Mouse (Mus musculus) mouse embryonic stem cell (cell line): ENCODE data around the gene Smyd3.

Experiments used
- in situ Hi-C, 2 experiments: fragments of 300-500 bp; cut with MboI; formaldehyde crosslinking; loops; 1 replicate in 1 of 2; 3 replicates in 1 of 2; pipeline ENCODE4 v1.14.3; 2019 to 2020; ENCODE audit warnings: low sequenced_read_pairs in 2 of 2, low pct_unique_long_range_greater_than_20kb in 1 of 2, mixed read lengths in 1 of 2; ENCODE audit not compliant: unreplicated experiment in 1 of 2

The Smyd3 gene

DNA sequence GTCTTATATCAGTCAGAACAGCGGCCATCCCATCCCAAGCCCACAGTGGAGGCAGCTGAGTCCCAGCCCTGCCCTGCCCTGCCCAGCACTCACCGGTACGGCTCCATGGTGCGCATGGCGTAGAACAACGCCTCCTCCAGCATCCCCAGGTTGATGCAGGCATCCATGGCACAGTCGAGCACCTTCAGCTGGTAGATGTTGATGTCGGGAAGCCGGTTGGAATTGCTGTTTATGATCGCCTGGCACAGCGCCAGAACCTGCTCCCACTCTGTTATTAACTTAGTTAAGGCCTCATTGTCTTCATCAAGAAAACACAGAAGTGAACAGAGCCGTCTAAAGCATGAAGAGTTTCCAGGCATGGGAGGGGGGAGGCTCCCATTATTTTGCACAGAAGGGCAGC is 474.2 kb downstream of the Smyd3 start:
- in situ Hi-C loops, result no loop called here

DNA sequence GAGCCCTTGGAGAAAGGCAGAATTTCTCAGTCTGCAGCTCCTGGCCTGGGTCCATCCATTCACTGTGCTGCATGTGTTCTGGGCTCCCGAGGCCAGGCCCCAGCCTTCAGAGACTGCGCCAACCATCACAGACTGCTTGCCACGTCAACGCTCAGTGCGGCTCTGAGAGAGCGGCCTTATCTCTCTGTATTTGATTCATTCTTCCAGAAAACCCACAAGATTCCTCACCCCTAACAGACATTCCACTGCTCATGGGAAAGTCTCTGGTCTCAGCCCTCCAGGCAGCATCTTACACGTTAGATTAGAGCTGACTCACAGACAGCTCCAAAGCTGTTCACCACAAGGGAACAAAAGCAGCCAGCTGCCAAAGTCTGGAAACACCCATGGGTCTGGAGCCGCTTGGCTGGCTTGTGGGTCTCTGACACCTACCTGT is 475.9 kb downstream of the Smyd3 start:
- in situ Hi-C loops, result no loop called here

DNA sequence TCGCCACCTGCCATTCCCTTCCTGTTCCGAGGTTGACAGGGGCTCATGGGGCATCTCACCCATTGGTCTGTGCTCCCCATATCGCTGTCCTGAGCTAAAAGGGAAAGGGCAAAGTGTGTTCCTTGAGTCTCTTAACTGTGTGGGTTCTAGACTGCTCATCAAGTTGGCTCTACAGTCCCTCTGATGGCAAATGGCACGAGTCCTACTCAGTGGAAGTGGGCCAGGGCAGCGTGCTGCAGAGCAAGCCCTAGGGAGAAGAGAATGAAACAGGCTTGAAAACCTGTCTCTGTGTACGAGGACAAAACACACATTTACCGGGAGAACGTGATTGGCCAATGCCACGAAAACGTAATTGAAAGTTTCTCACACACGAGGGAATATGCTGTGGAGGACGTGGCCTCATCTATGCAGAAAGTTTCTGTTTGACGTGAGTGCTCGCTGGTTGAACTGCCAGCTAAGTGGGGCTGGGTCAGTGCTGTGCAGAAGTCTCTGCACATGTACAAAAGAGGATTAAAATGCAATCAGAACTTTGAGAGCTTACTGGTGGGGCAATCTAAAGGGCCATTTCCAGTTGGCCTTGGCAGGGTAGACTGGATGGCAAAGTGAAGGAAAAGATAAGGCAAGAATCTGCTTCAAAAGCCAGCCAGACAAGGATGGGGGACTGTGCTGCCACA is 476.5 kb downstream of the Smyd3 start:
- in situ Hi-C loops, result no loop called here

DNA sequence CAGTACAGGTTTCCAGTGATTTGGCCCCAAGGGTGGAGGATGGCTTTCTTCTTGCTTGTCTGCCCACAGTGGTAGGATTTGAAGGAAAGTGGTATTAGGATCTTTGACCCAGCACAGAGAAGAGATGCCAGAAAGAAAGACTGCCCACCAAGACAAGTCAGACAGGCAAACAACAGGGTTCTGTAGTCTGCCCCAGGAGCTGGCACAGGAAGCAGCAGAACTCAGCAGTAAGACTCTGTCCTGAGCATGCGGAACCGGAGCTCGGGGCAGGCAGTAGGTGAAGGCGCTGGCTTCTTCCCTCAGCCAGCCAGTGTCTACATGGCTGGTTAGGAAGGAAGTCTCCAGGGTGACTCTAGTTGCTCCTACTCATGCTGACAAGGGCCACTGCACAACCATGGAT is 479.0 kb downstream of the Smyd3 start:
- in situ Hi-C loops, result no loop called here

DNA sequence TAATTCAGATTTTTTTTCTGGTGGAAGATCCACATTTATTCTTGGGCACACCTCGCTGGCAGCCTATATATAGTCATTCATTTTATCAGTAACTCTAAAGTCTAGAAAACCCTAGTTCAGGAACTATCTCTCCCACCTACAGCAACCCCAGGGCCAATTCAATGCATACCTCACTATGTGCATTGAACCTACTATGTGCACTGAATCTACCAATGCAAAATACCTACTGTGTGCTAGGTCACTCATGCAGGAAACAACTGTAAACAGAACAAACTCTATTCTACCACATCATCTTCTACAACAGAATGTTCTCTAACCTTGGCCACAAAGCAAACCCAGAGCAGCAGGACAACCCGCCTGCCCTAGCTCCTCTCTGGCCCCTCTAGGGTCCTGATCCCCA is 484.9 kb downstream of the Smyd3 start:
- in situ Hi-C loops, result no loop called here

DNA sequence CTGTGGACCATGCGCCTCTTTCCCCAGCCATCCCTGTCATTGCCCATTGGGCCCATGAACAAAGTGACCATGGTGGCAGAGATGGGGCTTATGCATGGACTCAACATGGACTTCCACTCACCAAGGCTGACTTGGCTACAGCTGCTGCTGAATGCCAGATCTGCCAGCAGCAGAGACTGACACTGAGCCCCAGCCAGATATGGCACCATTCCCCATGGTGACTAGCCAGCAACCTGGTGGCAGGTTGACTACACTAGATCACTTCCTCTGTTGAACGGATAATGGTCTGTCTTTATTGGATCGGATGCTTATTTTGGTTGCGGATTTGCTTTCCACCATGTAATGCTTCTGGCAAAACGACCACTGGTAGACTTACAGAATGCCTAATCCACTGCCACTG is 486.3 kb downstream of the Smyd3 start:
- in situ Hi-C loops, result no loop called here

DNA sequence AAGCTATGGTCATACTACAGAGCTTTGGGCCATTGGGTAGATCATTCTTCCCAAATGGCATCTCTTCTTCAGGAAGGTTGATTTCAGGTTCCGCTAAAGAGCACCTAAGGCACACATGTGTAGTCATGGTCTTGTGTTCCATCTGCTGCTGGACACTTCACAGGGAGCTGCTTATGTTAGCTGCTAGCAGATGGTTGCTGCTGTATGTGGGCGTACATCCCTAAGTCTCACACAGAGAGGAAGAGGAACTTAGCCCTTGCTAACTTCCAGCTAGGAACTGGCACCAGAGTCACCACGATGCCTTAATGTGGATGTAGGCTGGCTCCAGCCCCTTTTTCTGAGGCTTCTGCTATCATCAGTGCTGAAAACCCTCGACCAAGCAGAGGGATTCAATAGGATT is 491.2 kb downstream of the Smyd3 start:
- in situ Hi-C loops, result no loop called here

DNA sequence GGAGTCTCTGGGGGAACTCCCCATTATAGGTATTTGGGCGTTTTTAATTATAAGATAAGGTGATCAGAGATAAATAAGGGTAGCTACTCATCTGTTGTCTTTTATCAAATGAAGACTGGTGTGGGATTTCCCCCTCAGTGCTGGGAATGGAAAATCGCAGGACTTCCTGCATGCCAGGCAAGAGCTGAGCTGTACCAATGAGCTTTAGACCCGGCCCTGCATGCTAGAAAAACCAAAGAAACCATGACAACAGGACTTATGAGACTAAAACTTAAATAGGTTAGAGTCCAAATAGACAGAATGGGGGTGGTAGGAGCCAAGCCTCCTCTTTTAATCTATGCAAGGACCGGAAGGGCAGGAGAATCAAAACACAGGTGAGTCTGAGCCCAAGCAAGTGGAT is 492.7 kb downstream of the Smyd3 start:
- in situ Hi-C loops, result no loop called here

DNA sequence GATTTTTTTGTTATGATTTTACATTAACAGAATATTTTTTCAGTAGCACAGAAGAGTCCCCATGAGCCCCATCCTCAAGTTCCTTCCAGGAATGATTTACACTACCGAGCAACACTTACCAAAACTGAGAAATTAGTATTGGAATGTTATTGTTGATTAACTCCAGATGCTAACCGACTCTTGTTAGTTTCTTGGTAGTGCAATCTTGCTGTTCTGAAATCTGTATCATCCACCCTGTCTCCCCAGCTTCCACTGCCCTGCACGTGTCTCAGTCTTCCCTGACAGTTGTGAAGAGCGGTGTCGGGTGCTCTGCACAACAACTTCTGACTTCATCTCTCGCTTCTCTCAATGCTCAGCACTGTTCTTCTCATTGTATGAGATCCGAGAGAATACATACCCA is 494.4 kb downstream of the Smyd3 start:
- in situ Hi-C loops, result no loop called here

DNA sequence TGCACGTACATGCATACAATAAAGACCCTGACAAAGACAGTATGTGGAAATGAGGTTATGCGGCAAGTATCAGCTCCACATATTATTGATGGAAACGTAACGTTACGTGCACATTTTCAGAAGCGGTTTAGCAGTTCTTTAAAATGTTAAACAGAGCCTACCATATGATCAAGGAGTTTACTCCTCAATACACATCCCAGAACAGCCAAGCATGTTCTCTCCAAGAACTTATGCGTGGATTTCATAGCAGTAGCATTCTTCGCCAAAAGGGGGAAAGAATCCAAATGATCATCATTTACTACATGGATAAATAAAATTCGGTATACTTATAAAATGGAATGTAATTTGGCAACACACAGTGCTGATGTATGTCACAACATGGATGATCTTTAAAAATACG is 500.4 kb downstream of the Smyd3 start:
- in situ Hi-C loops, result no loop called here

DNA sequence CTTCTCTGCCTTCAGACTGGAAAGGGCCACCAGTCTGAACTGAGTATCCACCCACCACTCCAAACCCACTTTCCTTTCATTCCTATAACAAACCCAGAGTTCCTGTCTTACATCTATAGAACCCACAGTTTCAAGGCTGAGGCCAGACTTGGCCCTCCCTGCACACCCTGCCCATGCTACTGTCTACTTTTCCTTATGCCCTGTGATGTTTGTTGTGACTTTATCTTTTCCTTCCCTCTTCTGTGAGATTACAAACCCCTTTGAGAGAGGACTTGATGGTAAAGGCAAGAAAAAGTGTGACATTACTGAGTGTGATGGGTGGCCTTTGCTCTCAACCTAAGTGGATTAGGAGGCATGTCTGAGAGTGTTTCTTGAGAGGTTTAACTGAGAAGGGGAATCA is 504.8 kb downstream of the Smyd3 start:
- in situ Hi-C loops, result no loop called here

DNA sequence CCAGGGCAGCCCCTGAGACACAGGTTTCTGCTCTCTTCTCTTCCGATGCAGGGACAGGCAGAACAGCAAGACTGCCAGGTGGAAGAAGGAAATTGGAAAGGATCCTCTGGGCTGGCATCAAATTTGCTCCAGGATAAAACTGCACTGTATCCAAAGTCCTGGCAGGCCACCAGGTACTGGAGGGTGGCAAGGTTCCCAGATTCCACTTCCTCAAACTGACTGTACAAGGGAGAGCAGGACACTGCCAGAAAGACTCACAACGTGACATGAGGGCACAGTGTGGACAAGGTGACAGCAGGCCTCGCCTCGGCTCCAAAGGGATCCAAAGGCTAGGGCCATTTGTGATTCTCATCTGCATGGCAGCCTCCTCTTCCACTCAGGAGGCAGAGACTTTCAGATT is 505.6 kb downstream of the Smyd3 start:
- in situ Hi-C loops, result no loop called here

DNA sequence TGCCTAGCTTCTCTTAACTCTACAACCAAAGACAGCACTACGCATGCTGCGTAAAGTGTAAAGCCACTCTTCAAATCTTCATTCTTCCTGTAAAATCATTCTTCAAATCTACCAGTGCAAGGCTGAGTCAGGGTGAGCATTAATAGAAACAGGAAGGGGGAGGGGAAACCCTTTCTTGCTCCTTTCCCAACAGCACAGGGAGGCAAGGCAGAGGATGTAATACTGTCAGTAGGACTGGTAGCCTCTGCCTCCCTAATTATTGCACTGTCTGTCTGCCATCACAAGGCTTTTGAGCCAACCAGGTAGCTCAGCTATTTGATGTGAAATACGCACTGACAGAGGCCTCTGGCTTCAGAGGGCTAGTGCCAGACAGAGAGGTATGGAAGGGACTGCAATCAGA is 507.1 kb downstream of the Smyd3 start:
- in situ Hi-C loops, result no loop called here

DNA sequence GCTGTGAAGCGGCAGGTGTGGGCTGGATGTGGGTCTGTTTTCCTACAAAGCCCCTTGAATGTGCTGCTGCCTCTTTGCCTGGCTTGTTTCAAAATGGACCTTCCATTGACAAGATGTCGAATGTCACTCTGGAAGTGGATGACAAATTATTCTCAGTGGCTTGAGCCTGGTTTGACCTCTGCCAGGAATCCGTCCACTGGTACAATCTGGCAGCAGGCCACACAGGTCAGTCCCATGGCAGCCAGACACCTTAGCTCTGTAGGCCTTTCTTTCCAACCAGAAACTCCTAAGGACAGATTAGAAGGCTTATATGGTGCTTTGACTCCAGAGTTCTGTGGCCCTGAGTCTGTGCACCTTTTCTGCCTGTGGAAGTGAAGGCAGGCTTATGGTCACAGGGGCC is 507.9 kb downstream of the Smyd3 start:
- in situ Hi-C loops, result no loop called here

DNA sequence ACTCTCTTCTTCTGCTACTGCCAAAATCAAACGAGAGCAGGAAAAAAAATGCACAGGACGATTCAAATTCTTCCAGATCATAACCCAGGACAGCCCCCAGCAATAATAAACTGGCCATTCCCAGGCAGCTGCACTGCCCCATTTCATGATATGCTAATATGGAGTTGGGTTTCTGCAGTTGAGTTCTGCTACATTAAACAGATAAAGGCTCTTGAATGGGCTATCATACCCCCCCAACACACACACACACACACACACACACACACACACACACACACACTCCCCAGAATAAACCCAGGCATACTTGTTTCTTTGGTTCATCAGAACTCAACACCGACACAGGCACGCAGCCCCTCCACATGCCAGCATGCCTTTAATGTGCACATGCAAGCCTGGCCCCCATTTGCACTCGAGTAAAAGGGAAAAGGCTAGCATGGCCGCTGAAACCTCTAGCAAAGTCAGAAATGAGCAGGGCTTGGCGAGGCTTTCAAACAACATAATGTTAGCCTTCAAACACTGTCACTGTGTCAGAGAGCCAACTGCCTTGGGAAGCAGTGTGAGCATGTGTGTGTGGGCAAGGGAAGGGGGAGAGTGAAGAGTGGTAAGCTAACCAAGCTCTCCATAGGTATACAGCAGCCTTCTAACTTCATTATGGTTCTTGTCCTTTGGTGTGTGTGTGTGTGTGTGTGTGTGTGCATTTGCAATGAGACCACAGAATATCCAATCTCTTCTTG is 513.5 kb downstream of the Smyd3 start:
- in situ Hi-C loops, result no loop called here

DNA sequence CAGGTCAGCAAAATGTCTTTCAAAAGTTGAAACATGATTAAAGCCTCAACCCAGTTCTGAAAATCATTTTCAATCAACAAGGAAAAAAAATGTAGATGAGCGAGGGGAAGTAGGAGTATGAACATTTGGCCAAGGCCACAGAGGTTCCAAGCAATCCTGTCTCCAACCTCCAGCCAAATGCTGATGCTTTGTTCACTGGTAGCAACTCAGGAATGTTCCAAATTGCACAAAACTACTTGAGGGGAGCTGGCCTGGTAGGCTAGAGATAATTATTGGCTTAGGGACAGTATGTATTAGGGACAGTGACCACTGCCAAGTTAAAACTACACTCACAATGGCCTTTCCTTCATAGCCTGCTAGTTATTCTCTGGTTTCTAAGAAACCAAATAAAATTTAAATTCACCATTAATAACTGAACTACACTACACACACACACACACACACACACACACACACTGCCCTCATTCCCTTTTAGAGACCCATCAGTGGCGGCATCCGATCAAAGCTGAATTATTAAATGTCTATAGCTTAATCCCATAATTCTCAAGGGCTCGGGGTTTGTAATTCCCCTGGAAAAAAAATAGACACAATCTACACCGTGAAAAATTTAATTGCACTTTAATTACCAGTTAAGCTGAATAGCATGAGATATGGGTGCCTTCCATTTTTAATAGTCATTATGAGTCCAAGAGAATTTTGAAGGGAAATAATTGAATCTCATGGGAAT is 514.3 kb downstream of the Smyd3 start:
- in situ Hi-C loops, result no loop called here

DNA sequence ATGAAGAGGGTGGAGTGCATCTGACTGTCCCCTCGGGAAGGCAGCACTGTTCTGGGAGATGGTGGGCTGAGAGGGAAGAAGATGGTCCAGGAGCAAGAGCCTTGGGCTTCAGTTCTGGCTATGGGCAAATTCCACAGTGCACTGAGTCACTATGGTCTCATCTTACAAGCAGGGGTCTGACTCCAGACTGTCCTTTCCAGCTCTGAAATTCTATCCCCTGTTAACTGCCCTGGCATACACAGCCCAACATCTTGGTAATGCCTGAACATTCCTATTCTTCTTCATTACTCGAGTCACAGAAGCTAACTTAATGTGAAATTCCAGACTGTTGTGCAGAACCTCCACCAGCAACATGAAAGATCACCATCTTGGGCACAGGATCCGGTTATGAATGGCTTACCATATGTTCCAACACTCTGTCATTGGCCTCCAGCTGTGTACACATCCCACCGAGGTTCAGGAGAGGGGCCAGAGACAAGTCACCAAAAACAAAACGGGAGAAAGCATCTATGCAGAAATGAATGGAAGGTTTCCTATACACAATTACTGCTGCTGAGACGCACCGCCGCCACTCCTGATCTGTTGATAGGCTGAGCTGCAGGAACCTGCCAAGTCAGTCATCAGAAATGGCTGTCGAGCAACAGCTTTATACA is 517.8 kb downstream of the Smyd3 start:
- in situ Hi-C loops, result no loop called here

DNA sequence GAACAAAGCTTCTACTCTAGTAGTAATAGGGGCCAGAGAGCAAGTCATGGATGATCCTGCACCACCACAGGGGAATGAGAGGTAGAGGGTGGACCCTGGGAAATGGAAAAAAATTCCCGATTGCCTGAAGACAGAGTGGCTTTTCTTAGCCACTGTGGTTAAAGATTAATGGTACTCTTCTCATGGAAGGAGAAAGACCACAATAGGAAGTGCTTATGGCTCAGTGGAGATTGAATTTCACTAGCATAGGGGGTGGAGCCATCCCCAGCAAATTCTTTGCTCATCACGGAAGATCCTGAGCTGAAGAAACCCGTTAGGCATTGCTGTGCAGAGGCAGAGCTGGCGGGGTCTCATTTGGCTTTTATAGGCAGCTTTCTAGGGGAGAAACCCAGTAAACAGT is 520.0 kb downstream of the Smyd3 start:
- in situ Hi-C loops, result no loop called here

DNA sequence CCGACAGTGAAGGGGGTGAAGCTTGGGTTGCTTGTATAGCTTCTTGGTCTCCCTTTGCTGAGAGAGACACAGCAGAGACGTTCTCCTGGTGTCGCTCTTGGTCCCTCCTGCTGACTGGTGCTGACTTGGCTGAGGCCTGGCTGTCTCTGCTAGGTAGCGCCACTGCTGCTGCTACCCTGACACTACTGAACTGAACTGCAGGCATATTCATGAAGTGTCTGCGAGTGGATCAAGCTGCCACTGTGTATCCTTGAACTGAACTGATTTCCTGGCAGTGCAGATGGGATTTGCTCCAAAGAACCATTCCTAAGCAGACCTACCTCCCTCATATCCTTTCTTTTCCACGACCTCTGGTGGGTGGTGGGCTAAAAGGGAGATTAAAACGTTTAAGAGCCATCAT is 523.6 kb downstream of the Smyd3 start:
- in situ Hi-C loops, result no loop called here
